Mouse (Mus musculus): ENCODE results near the gene Abat.

GRCm38 (mm10) chr16:8534466-8535200, 21.4 kb downstream of the Abat start:
- no peak for TF ChIP-seq CTCF (IDR thresholded peaks at IDR 0.05; ENCODE audit: extremely low read depth, insufficient read depth, insufficient read length, insufficient replicate concordance)
- TF ChIP-seq POLR2A (IDR thresholded peaks at IDR 0.05; ENCODE audit: low read depth, low read length): no peak

All from spleen, adult 2 months (tissue).